Mouse (Mus musculus) embryonic facial prominence, embryonic 10.5 days (tissue): ENCODE results near the gene Tmed10. TPM values are rescaled to one million over a fixed set of nuclear protein-coding genes. Genes with fewer than 3 reads are reported as not detected.

ENCODE experiments used
- DNase-seq: peaks from one replicate; pipeline ENCODE4 v3.0.0-alpha.2; 2017; ENCODE audit warnings: low spot score
- H3K27ac ChIP-seq: fragments of 300-500 bp; sonication (generic); replicated peaks from 2 replicates; pipeline ENCODE4 v1.5.1; 2016; ENCODE audit warnings: mild to moderate bottlenecking
- H3K27me3 ChIP-seq: fragments of 300-500 bp; sonication (generic); replicated peaks from 2 replicates; pipeline ENCODE4 v1.6.1; 2016; ENCODE audit warnings: low read depth, mild to moderate bottlenecking; ENCODE audit not compliant: poor library complexity, severe bottlenecking
- H3K36me3 ChIP-seq: fragments of 300-500 bp; sonication (generic); replicated peaks from 2 replicates; pipeline ENCODE4 v1.6.1; 2016; ENCODE audit warnings: mild to moderate bottlenecking, moderate library complexity
- H3K4me1 ChIP-seq: fragments of 300-500 bp; sonication (generic); 2 replicates; pipeline ENCODE4 v1.6.1; 2016
- H3K4me3 ChIP-seq: fragments of 300-500 bp; sonication (generic); 2 replicates; pipeline ENCODE4 v1.5.1; 2016; ENCODE audit warnings: mild to moderate bottlenecking, moderate library complexity
- H3K9me3 ChIP-seq: fragments of 300-500 bp; sonication (generic); 2 replicates; pipeline ENCODE4 v1.6.1; 2016; ENCODE audit warnings: mild to moderate bottlenecking
- WGBS: fragments of 180-500 bp; shearing (Covaris S2); methylation state at CpG from one replicate; pipeline ENCODE4 v1.1.7; 2016; 5-methylcytosine and 5-hydroxymethylcytosine counted together
- polyA plus RNA-seq: library from polyadenylated mRNA; unstranded; fragments of >200 nt; fragmentation: Nextera tagmentation; extraction: Ambion mirVana; gene quantifications from 2 replicates; pipeline ENCODE4 v1.2.1, GENCODE M21; 2016

The Tmed10 gene
- 243 and 251 TPM in 2 replicates for polyA plus RNA-seq

DNA sequence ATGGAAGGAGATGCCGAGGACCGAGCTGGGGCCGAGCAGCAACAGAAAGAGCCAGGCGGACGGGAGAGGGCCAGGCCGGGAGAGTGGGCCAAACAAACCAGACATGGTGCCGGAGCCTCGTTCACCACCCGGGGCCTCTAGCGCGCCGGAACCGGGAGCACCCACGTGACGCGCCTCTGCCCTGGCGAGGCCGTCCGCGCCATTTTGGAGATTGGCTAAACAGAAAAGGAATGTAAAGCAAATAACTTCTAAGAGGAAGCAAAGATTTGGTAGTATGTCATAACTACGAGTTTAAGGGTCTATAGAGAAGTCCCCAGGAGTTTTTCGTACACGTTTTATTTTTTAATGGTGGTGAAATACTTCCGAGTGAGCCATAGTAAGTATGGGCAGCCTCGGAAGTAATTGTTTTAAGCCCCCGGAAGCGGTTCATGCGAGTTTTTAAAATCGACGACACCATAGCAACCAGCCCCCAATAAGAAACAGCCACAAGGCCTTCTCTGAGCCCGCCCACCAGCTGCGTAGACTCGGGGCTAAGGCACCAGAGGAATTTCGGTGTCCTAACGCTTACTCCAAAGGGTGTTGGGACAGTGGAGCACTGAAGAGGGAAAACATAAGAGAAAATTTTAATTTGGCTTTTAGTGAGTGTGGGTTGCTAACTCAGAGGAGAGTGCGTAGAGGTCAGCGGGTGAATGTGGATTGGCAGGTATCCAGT lies at the start of gene Tmed10:
TSS of gene Tmed10 (minus strand) at position 287 of the 712 bp plus-strand sequence.
- DNase-seq, result peak; percentile 91
- Histone ChIP-seq H3K4me1 (peaks cover 17% of the 10 kb centered on the region), H3K27ac (peak within 1 kb of the TSS; percentile 98), H3K27me3 (no peaks in the 10 kb centered on the region), H3K36me3 (no peaks in the 10 kb centered on the region), H3K4me3 (peak within 1 kb of the TSS; percentile 99), H3K9me3 (no peaks in the 10 kb centered on the region)
- 2% methylated on average over 37 of the region's 37 CpGs for WGBS

DNA sequence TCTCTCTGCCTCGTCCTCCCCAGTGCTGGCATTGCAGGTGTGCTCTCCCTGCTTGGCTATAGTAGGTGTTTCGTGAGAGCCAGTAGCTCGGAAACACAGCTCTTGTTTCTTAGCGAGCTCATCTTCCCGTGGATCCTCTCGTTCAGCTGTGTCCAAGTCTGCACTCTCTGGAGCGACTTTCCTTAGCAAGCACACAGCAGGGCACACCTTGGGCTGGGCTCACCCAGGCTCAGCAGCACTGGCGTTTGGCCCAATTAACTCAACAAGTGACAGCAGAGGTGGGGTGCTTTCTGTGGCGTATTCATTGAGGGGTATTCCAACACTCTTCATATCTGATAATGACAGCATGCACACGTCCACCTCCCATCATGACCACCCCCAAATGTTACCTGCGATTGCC lies 48.6 kb upstream of the Tmed10 start:
- DNase-seq, result no peak

DNA sequence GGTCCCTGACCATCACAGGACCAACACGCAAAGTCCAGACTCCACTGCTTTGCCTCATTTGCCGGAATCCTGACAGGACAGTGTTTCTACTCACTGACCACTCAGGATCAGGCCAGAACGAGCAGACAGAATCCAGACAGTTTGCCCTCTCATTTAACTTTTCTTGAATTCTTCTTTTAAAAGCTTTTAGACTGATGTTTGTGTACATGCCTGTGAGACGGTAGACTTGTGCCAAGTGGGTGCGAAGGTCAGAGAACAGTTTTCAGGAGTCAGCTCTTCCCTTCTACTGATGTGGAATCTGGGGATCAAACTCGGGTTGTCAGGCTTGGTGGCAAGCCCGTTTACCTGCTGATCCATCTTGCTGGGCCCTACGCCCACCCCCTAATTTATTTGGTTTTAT lies 47.9 kb upstream of the Tmed10 start:
- 85% methylated on average over 8 of the region's 8 CpGs for WGBS
- Histone ChIP-seq H3K27me3 (no peaks in the 10 kb centered on the region), H3K4me1 (peaks cover 9% of the 10 kb centered on the region), H3K27ac (no peak overlapping the region), H3K36me3 (no peaks in the 10 kb centered on the region), H3K4me3 (no peak overlapping the region), H3K9me3 (no peaks in the 10 kb centered on the region)
- DNase-seq, result no peak

More for the DNA sequence above, 48.6 kb upstream of the Tmed10 start:
- H3K27me3 ChIP-seq, result no peaks in the 10 kb centered on the region
- H3K36me3 ChIP-seq, result no peaks in the 10 kb centered on the region
- no peaks in the 10 kb centered on the region for H3K9me3 ChIP-seq
- peaks cover 11% of the 10 kb centered on the region for H3K4me1 ChIP-seq
- no peak overlapping the region for H3K4me3 ChIP-seq
- WGBS, result 80% methylated on average over 11 of the region's 11 CpGs
- H3K27ac ChIP-seq, result no peak overlapping the region

GRCm38 (mm10) chr12:85420945-85421344 lies 46.3 kb upstream of the Tmed10 start:
- H3K27me3 ChIP-seq, result no peaks in the 10 kb centered on the region
- 74% methylated on average over 9 of the region's 9 CpGs for WGBS

DNA sequence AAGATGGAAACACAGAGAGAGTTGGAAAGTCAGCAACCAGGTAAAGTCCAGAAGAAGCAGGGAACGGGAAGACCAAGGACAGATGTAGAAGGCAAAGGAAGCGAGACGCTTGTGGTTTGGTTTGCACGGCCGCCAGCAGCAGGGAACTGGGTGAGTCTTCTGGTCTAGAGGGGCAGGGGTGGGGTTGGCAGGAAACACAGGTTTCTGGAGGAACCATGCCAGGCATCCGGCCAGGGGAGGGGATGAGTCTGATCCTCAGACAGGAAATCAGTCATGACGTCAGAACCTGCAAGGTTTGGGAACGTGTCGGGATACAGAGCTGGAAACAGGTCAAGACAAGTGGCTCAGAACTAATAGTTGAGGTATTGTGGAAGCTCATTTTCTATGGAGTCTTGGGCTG lies 43.2 kb upstream of the Tmed10 start:
- DNase-seq, result no peak
- no peak overlapping the region for H3K27ac ChIP-seq
- WGBS, result 86% methylated on average over 9 of the region's 9 CpGs

More at GRCm38 (mm10) chr12:85420945-85421344, 46.3 kb upstream of the Tmed10 start:
- Histone ChIP-seq H3K4me1 (peaks cover 2% of the 10 kb centered on the region), H3K4me3 (no peak overlapping the region), H3K9me3 (no peaks in the 10 kb centered on the region), H3K27ac (no peak overlapping the region), H3K36me3 (no peaks in the 10 kb centered on the region)
- DNase-seq, result no peak

GRCm38 (mm10) chr12:85416298-85416697 lies 41.7 kb upstream of the Tmed10 start:
- WGBS, result 81% methylated on average over 5 of the region's 5 CpGs
- H3K4me3 ChIP-seq, result no peak overlapping the region
- no peaks in the 10 kb centered on the region for H3K27me3 ChIP-seq
- DNase-seq, result no peak
- peaks cover 5% of the 10 kb centered on the region; the same call in 1 of the 2 replicates for H3K9me3 ChIP-seq
- H3K4me1 ChIP-seq, result no peaks in the 10 kb centered on the region
- no peaks in the 10 kb centered on the region for H3K36me3 ChIP-seq
- H3K27ac ChIP-seq, result no peak overlapping the region

More for the DNA sequence above, 43.2 kb upstream of the Tmed10 start:
- Histone ChIP-seq H3K9me3 (no peaks in the 10 kb centered on the region; the same call in 1 of the 2 replicates), H3K27me3 (no peaks in the 10 kb centered on the region), H3K4me3 (no peak overlapping the region), H3K4me1 (no peaks in the 10 kb centered on the region), H3K36me3 (no peaks in the 10 kb centered on the region)

DNA sequence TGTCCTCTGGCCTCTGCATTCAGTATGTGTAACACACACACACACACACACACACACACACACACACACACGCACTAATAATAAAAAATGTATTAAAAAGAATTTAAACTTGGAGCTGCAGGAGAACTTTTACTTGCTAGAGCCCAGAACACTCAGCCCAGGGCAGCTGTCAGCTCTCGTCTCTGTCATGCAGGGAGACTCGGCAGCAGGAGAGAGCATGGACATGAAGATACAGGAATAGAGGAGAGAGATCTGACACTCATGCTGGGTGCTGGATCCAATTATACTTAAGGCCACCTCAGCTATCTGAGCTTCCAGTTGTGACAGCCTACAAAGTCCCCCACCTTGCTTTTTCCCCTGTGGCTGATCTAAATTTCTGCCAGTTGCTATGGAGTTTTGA lies 41.2 kb upstream of the Tmed10 start:
- no peak for DNase-seq
- WGBS, result 75% methylated on average over 3 of the region's 3 CpGs
- Histone ChIP-seq H3K27me3 (no peaks in the 10 kb centered on the region), H3K36me3 (no peaks in the 10 kb centered on the region), H3K4me3 (no peak overlapping the region), H3K27ac (no peak overlapping the region), H3K9me3 (peaks cover 6% of the 10 kb centered on the region; the same call in 1 of the 2 replicates), H3K4me1 (no peaks in the 10 kb centered on the region)

GRCm38 (mm10) chr12:85411136-85411535 lies 36.5 kb upstream of the Tmed10 start:
- Histone ChIP-seq H3K9me3 (peaks cover 8% of the 10 kb centered on the region; the same call in 1 of the 2 replicates), H3K4me3 (no peak overlapping the region), H3K27me3 (no peaks in the 10 kb centered on the region), H3K36me3 (no peaks in the 10 kb centered on the region), H3K4me1 (no peaks in the 10 kb centered on the region), H3K27ac (no peak overlapping the region)
- no peak for DNase-seq
- WGBS, result 50% methylated on average over 2 of the region's 2 CpGs

GRCm38 (mm10) chr12:85397960-85398272 lies 23.3 kb upstream of the Tmed10 start:
- Histone ChIP-seq H3K4me1 (peaks cover 9% of the 10 kb centered on the region), H3K9me3 (no peaks in the 10 kb centered on the region), H3K27ac (no peak overlapping the region), H3K27me3 (no peaks in the 10 kb centered on the region), H3K4me3 (no peak overlapping the region), H3K36me3 (no peaks in the 10 kb centered on the region)
- WGBS, result 85% methylated on average over 4 of the region's 4 CpGs
- no peak for DNase-seq

GRCm38 (mm10) chr12:85397063-85397959 lies 22.7 kb upstream of the Tmed10 start:
- Histone ChIP-seq H3K4me1 (peaks cover 9% of the 10 kb centered on the region), H3K4me3 (no peak overlapping the region), H3K36me3 (no peaks in the 10 kb centered on the region), H3K27ac (no peak overlapping the region), H3K27me3 (no peaks in the 10 kb centered on the region), H3K9me3 (no peaks in the 10 kb centered on the region)
- 83% methylated on average over 18 of the region's 18 CpGs for WGBS
- no peak for DNase-seq

GRCm38 (mm10) chr12:85393981-85394380 lies 19.3 kb upstream of the Tmed10 start:
- Histone ChIP-seq H3K27me3 (no peaks in the 10 kb centered on the region), H3K9me3 (no peaks in the 10 kb centered on the region), H3K4me3 (no peak overlapping the region), H3K36me3 (no peaks in the 10 kb centered on the region), H3K4me1 (peaks cover 9% of the 10 kb centered on the region), H3K27ac (no peak overlapping the region; the same call in 1 of the 2 replicates)
- 54% methylated on average over 7 of the region's 7 CpGs for WGBS
- peak; percentile 26 for DNase-seq

DNA sequence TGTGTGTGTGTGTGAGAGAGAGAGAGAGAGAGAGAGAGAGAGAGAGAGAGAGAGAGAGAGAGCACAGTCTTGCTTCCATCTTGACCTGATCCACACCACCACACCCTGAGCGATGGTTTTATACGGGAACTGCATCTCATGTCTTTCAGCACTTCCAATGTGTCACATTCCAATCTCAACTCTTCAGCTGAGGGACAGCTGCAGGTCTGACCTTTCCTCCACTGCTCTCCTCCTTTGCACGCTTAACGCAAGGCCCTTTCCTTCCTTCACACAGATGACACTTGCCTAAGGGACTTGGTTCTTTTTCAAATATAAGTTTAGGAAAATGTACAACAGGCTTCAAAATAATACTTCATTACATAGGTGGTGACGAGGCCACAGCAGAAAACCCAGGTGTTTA lies 18.9 kb upstream of the Tmed10 start:
- no peak for DNase-seq
- H3K9me3 ChIP-seq, result no peaks in the 10 kb centered on the region
- WGBS, result 80% methylated on average over 5 of the region's 5 CpGs
- H3K4me1 ChIP-seq, result peaks cover 9% of the 10 kb centered on the region
- H3K27me3 ChIP-seq, result no peaks in the 10 kb centered on the region
- no peak overlapping the region for H3K27ac ChIP-seq
- H3K36me3 ChIP-seq, result no peaks in the 10 kb centered on the region
- H3K4me3 ChIP-seq, result no peak overlapping the region
